Mouse (Mus musculus) 416B (cell line): ENCODE results near the gene Hivep2.

Source experiments
- DNase-seq: peaks from one replicate; pipeline ENCODE4 v3.0.0; 2011; ENCODE audit warnings: low read depth

Gene Hivep2

GRCm38 (mm10) chr10:13973563-13974179 lies 7.8 kb downstream of the Hivep2 start:
- no peak for DNase-seq

GRCm38 (mm10) chr10:13974472-13974871 lies 8.6 kb downstream of the Hivep2 start:
- no peak for DNase-seq

GRCm38 (mm10) chr10:13975861-13976260 lies 10.0 kb downstream of the Hivep2 start:
- no peak for DNase-seq

GRCm38 (mm10) chr10:13976267-13976666 lies 10.4 kb downstream of the Hivep2 start:
- no peak for DNase-seq

GRCm38 (mm10) chr10:13982271-13982670 lies 16.4 kb downstream of the Hivep2 start:
- DNase-seq = peak; percentile 25

- DNase-seq = peak; percentile 95
Observed at GRCm38 (mm10) chr10:13982769-13983381, 17.0 kb downstream of the Hivep2 start.

GRCm38 (mm10) chr10:13983631-13984030 lies 17.8 kb downstream of the Hivep2 start:
- DNase-seq = peak; percentile 85

- peak; percentile 34 for DNase-seq
Observed at GRCm38 (mm10) chr10:13984233-13984632, 18.4 kb downstream of the Hivep2 start.

GRCm38 (mm10) chr10:13986539-13986938 lies 20.7 kb downstream of the Hivep2 start:
- no peak for DNase-seq

GRCm38 (mm10) chr10:13987336-13987735 lies 21.5 kb downstream of the Hivep2 start:
- peak; percentile 30 for DNase-seq

GRCm38 (mm10) chr10:13988280-13988679 lies 22.4 kb downstream of the Hivep2 start:
- DNase-seq = peak; percentile 42

GRCm38 (mm10) chr10:13988757-13989156 lies 22.9 kb downstream of the Hivep2 start:
- DNase-seq = no peak

GRCm38 (mm10) chr10:13990842-13991241 lies 25.0 kb downstream of the Hivep2 start:
- DNase-seq = no peak

GRCm38 (mm10) chr10:13993411-13993810 lies 27.5 kb downstream of the Hivep2 start:
- DNase-seq = no peak

- DNase-seq = no peak
Observed at GRCm38 (mm10) chr10:13997336-13997735, 31.5 kb downstream of the Hivep2 start.

- no peak for DNase-seq
Observed at GRCm38 (mm10) chr10:14004769-14005517, 39.1 kb downstream of the Hivep2 start.

GRCm38 (mm10) chr10:14009721-14010120 lies 43.8 kb downstream of the Hivep2 start:
- DNase-seq = no peak

- no peak for DNase-seq
Observed at GRCm38 (mm10) chr10:14016287-14016970, 50.6 kb downstream of the Hivep2 start.

- DNase-seq = peak; percentile 31
Observed at GRCm38 (mm10) chr10:14017338-14017737, 51.5 kb downstream of the Hivep2 start.

GRCm38 (mm10) chr10:14017822-14018364 lies 52.0 kb downstream of the Hivep2 start:
- DNase-seq = peak; percentile 67

- DNase-seq = no peak
Observed at GRCm38 (mm10) chr10:14018672-14019071, 52.8 kb downstream of the Hivep2 start.

- no peak for DNase-seq
Observed at GRCm38 (mm10) chr10:14019198-14019597, 53.3 kb downstream of the Hivep2 start.
